9 mouse cellular contexts compared by ENCODE assay signal in the genomic region with DNA sequence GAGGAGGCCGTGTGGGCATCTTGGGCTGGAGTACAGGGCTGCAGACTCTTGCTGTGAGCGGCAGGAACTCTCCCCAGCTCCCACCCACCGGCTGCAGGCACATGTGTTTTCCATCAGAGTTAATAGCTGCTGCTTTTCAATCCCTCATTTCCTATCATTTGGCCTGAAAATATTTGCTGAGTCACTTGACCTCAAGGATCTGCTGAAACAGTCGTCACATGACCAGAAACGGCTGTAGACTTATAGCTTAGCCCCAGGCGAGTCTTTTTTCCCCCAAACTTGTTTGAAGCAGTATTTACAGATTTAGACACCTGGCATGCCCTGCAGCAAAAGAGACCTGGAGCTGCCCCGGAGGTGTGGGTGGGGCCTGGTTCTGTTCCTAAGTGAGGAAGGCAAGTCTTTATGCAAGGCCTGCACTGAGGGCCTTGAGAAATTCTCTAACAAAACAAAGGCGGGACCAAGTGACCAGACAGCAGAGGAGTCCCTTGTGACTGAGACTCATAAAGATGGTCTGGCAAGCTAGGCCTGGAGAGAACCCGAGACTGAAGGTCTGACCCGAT. TPM values are rescaled to one million over a fixed set of nuclear protein-coding genes. Genes with fewer than 3 reads are reported as not detected.
DNase-seq lines count a peak whose midpoint lies in the region; ATAC-seq and TF ChIP-seq lines count a peak whose summit lies in the region.
"Had no signal": no experiment of that assay in that cellular context is flagged by ENCODE, and none has a peak within 500 bp of the region (broad histone marks: within the 10 kb centered on the region; RNA-seq: fewer than 3 reads in every experiment).

No protein-coding gene starts in this region.

- no peaks in the 10 kb centered on the region for H3K79me2 ChIP-seq in CH12.LX (replicated peaks; ENCODE audit: control insufficient read depth, extremely low read depth, insufficient read depth, poor library complexity, severe bottlenecking)

- peaks cover 2 to 24% of the 10 kb centered on the region in 2 experiments; a peak in 3 of 4 replicates for H3K4me1 ChIP-seq in CH12.LX (ENCODE audit: control insufficient read depth in 1 of 2, insufficient read depth in 2 of 2)
- H3K4me1 ChIP-seq in kidney, adult 2 months (ENCODE audit: control insufficient read depth, insufficient read depth, low read length): no peaks in the 10 kb centered on the region; the same call in 1 of the 2 replicates
- no peaks in the 10 kb centered on the region for H3K4me1 ChIP-seq in midbrain, postnatal 0 days (ENCODE audit: insufficient read depth, low read length)

- no peak for TF ChIP-seq RAD21 in CH12.LX (IDR thresholded peaks at IDR 0.05; ENCODE audit: low read depth, low read length)

- in situ Hi-C loops in CH12.LX (cut with MboI; ENCODE audit: low pct_ligation_motif_present, low pct_unique_long_range_greater_than_20kb, low sequenced_read_pairs): no loop called here

- H3K9me3 ChIP-seq in CH12.LX (replicated peaks; ENCODE audit: low read length): peaks cover 5% of the 10 kb centered on the region
- H3K9me3 ChIP-seq in midbrain, postnatal 0 days (ENCODE audit: low read length): no peaks in the 10 kb centered on the region

- TF ChIP-seq POLR2A in CH12.LX (IDR thresholded peaks at IDR 0.05; ENCODE audit: low read depth, low read length): no peak
- no peak for TF ChIP-seq POLR2A in kidney, adult 2 months (IDR thresholded peaks at IDR 0.05; ENCODE audit: low read depth, low read length)

- dilution Hi-C loops in CH12.LX (cut with MboI; ENCODE audit: extremely low pct_ligation_motif_present, extremely low pct_unique_long_range_greater_than_20kb, low sequenced_read_pairs): no loop called here

- WGBS in kidney, adult 2 months: 39% methylated on average over 10 of the region's 10 CpGs
- 58% methylated on average over 10 of the region's 10 CpGs for WGBS in midbrain, postnatal 0 days

- no peaks in the 10 kb centered on the region for H3K36me3 ChIP-seq in CH12.LX (replicated peaks in 1 of 2; ENCODE audit: control insufficient read depth in 1 of 2, insufficient read depth in 1 of 2, low read length in 1 of 2)
- no peaks in the 10 kb centered on the region for H3K36me3 ChIP-seq in kidney, adult 2 months (ENCODE audit: control insufficient read depth, insufficient read depth, low read length)
- no peaks in the 10 kb centered on the region for H3K36me3 ChIP-seq in midbrain, postnatal 0 days (ENCODE audit: insufficient read depth, low read length)

- intact Hi-C loops in gastrocnemius, postnatal 36 days (cut with DNase I): no loop called here

- no peak for TF ChIP-seq CTCF in CH12.LX (conservative IDR thresholded peaks at IDR 0.05 in 1 of 2, IDR thresholded peaks at IDR 0.05 in 1 of 2; ENCODE audit: low read depth in 2 of 2, low read length in 2 of 2)
- no peak for TF ChIP-seq CTCF in kidney, adult 2 months (conservative IDR thresholded peaks at IDR 0.05; ENCODE audit: insufficient read depth, insufficient read length, low read depth, low read length)
- no peak for TF ChIP-seq CTCF in midbrain, postnatal 0 days (IDR thresholded peaks at IDR 0.05)

- H3K4me3 ChIP-seq in CH12.LX (replicated peaks in 1 of 3; ENCODE audit: low read depth in 2 of 3, low read length in 2 of 3, poor library complexity in 1 of 3): no peak overlapping the region
- no peak overlapping the region for H3K4me3 ChIP-seq in kidney, adult 2 months (ENCODE audit: insufficient read depth, low read depth, low read length)
- H3K4me3 ChIP-seq in midbrain, postnatal 0 days (ENCODE audit: low read depth, low read length): no peak overlapping the region
- H3K4me3 ChIP-seq: erythroblast, embryonic 14.5 days had no signal

- H3K27ac ChIP-seq in CH12.LX (ENCODE audit: insufficient read depth, low read depth): no peak overlapping the region
- H3K27ac ChIP-seq in kidney, adult 2 months (ENCODE audit: insufficient read depth, low read depth, low read length): peak overlapping the region; percentile 50
- no peak overlapping the region for H3K27ac ChIP-seq in midbrain, postnatal 0 days (ENCODE audit: low read depth, low read length)

- no peak for ATAC-seq in midbrain, postnatal 0 days (ENCODE audit: low FRiP score)

- no peaks in the 10 kb centered on the region for H3K27me3 ChIP-seq in CH12.LX (replicated peaks)
- no peaks in the 10 kb centered on the region for H3K27me3 ChIP-seq in kidney, adult 2 months (replicated peaks; ENCODE audit: control insufficient read depth, insufficient read depth, low read length)
- no peaks in the 10 kb centered on the region for H3K27me3 ChIP-seq in midbrain, postnatal 0 days (ENCODE audit: insufficient read depth, low read length)

- DNase-seq in CH12.LX (ENCODE audit: extremely low read depth): no peak
- DNase-seq in adrenal gland, adult 8-10 months: peak; percentile 26
- DNase-seq in gastrocnemius, postnatal 36 days: peak; percentile 29 to 59
- DNase-seq in kidney, adult 2 months: peak; percentile 66
- peak; percentile 43 for DNase-seq in lung, postnatal 14 days
- DNase-seq in thymus, postnatal 25 days: no peak
- DNase-seq in midbrain, postnatal 0 days (ENCODE audit: low spot score): no peak
- DNase-seq in layer of hippocampus, adult 9-11 months: no peak

- TF ChIP-seq EP300 in CH12.LX (IDR thresholded peaks at IDR 0.05; ENCODE audit: low read length): no peak

- H3K9ac ChIP-seq in CH12.LX (ENCODE audit: insufficient read depth, low read depth): no peak overlapping the region
- H3K9ac ChIP-seq in midbrain, postnatal 0 days (replicated peaks; ENCODE audit: low read length, poor library complexity, severe bottlenecking): no peak overlapping the region

- no peak overlapping the region for H3K4me2 ChIP-seq in CH12.LX (ENCODE audit: insufficient read depth, low read depth, poor library complexity, severe bottlenecking)
- H3K4me2 ChIP-seq in midbrain, postnatal 0 days (ENCODE audit: low read depth, low read length, poor library complexity, severe bottlenecking): no peak overlapping the region

TF ChIP-seq in CH12.LX, 34 proteins besides CTCF, POLR2A, EP300 and RAD21:
- 0 out of 2 replicates have a peak, but pooled peaks have one; percentile 14 for TF ChIP-seq USF2 (conservative IDR thresholded peaks at IDR 0.05; ENCODE audit: low read depth, low read length)
- peak; percentile 12; the same call in 1 of the 2 replicates for TF ChIP-seq USF1 (IDR thresholded peaks at IDR 0.05; ENCODE audit: low read depth, low read length)
- no peak for TF ChIP-seq ZKSCAN1 (IDR thresholded peaks at IDR 0.05; ENCODE audit: borderline replicate concordance, low read depth, low read length)

RNA-seq across cellular contexts. Expression of a gene that starts 44.9 kb away (rescaled TPM):
- total RNA-seq in CH12.LX (2012; rRNA removed): not detected in 2 replicates
- not detected in 2 replicates for total RNA-seq in CH12.LX (2014; rRNA removed)
- not detected in 2 replicates for polyA plus RNA-seq in CH12.LX (2012; ENCODE audit: insufficient read length, low read depth)
- 10 to 100 TPM; 23.9 to 28.2 (median 25.3) TPM for total RNA-seq in adrenal gland, adult 8-10 months (2022)
- total RNA-seq in gastrocnemius, postnatal 36 days (2021): not detected
- 9.7 and 11.4 TPM in 2 replicates for polyA plus RNA-seq in kidney, adult 2 months (2012; rRNA removed)
- total RNA-seq in midbrain, postnatal 0 days (2014; rRNA removed): 0.22 and 0.61 TPM in 2 replicates
- 0.47 and 0.48 TPM in 2 replicates for polyA plus RNA-seq in midbrain, postnatal 0 days (2015; fragmentation: Nextera tagmentation; extraction: Ambion mirVana)
- polyA plus RNA-seq: erythroblast, embryonic 14.5 days had no signal

Comparison
In these comparisons a context has a peak if more than half of its experiments do, and no peak if none do; other contexts are left out.
1. DNase-seq: peak in adrenal gland, adult 8-10 months (single experiment), gastrocnemius, postnatal 36 days (2 of 2), kidney, adult 2 months (single experiment) and lung, postnatal 14 days (single experiment); none in CH12.LX (single experiment), thymus, postnatal 25 days (single experiment), midbrain, postnatal 0 days (single experiment) and layer of hippocampus, adult 9-11 months (single experiment).
2. RNA of a gene that starts 44.9 kb away (total RNA-seq): 23.9 to 28.2 TPM in adrenal gland, adult 8-10 months; 0.22 to 0.61 TPM in midbrain, postnatal 0 days, not detected in gastrocnemius, postnatal 36 days and not detected in CH12.LX; every median in the first group is over 10 times any median in the second.